Mouse (Mus musculus) heart, adult 11 months (tissue): Measurements from ENCODE around the gene Sart3.
A peak's percentile ranks its signal among the peaks of the same experiment; 100 is the strongest.
"Not testable (repeated sequence)": the region's sequence is repeated elsewhere in the genome, so short reads cannot be mapped to it uniquely, and the experiment has no call there.

Experiments used
- DNase-seq: peaks from one replicate; pipeline ENCODE4 v3.0.0; 2022

Sart3 gene

DNA sequence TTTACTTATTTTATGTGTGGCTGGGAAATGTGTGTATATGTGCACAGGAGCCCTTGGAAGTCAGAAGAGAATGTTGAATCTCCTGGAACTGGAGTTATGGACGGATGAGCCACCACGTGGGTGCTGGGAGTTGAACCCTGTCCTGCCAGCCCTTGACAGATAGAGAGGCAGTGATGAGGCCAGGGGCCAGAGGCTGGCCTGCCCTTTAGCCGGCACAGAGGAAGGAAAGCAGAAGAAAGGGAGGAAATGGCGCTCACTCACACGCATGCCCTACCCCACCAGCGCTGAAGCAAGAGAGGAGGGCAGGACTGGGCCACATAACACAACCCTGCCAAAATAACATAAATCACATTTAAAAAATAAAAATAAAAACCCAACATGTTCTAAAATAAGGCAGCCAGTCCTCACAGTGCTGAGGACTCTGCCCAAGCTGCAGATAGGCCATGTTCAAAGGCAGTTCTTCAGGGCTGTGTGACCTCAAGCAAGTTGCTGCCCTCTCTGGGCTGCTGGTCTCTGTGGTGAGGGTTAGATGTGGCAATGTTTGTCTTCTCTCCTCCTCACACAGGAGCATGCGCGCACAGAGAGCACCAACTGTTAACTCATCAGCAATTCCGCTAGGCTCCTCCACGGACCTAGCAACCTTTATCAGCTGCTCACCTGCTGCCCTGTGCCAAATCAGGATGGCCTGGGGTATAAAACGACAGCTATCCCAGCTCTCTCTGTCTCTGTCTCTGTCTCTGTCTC, 18.3 kb upstream of the Sart3 start:
- DNase-seq, result no peak

DNA sequence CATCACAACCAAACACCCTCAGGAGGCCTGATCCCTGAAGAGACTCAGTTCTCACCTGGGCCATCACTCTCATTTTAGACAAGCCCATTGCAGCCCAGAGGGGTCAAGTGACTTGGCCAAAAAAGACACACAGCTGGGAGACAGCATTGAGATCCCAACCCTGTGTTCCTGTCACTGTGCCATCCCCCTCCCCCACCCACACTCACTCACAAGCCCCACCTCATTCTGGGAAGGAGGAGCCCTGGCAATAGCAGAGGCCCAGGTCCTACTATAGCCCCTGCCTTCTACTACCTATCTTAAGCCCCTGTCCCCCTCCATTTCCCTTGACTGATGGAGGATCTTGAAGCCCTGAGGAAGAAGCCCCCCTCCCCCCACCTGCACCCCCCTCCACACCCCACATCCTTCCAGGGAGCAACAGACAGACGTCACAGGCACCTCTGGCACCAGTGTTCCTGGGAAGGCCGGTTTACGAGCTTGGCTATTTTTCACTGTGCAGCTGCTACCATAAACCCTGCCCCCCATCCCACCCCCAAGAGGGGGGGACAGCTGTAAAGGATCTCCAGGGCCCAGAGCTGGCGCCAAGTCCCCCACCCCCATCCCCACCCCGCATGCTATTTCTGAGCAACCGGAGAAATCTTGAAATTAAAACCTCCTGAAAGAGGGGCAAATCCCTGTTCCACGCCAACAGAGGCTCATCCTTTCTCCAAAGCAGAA, 16.9 kb upstream of the Sart3 start:
- no peak for DNase-seq

DNA sequence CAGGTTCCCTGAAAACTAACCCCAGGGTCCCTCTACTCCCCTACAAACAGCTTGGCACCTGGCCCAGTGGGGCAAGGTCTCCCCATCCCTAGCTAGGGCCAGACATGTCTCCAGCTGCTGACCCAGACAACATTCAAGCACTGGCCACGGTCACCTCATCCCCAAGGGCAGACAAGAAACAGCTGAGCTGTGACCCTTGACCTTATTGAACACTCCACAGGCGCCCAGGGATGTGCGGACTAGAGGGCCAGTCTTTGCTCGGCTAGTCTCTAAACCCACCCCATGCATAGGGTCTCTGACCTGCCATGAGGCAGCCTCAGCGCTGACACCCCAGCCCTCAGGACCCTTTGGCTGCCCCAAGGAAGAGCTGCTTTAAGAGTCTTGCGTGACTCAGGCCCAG, 16.3 kb upstream of the Sart3 start:
- no peak for DNase-seq

DNA sequence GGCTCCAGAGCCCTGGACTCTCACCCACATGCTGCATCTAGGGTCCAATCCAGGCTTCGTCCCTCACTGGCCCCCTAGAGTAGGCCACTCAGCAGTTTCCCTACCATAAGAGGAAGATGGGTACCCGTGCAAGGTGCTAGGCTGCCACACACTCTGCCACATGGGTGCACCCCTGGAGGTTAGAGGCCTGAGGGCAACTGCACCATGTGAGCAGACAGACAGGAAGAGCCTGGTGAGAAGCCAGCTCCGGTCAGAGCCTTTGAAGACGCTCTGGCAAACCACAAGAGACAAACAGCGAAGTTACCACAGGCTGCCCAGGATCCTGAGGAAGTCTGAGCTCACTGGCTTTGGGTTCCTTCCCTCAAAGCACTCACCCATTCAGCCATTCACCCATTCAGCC, 14.7 kb upstream of the Sart3 start:
- DNase-seq, result no peak

DNA sequence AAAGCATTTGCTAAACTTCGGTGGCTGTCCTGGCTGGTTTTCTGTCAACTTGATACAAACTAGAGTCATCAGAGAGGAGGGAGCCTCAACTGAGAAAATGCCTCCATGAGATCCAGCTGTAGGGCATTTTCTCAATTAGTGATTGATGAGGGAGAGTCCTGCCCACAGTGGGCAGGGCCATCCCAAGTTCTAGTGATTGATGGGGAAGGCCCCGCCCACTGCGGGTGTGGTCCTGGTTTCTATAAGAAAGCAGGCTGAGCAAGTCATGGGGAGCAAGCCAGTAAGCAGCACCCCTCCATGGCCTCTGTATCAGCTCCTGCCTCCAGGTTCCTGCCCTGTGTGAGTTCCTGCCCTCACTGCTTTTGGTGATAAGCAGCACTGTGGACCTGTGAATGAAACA, 11.8 kb upstream of the Sart3 start:
- DNase-seq, result peak; percentile 92

DNA sequence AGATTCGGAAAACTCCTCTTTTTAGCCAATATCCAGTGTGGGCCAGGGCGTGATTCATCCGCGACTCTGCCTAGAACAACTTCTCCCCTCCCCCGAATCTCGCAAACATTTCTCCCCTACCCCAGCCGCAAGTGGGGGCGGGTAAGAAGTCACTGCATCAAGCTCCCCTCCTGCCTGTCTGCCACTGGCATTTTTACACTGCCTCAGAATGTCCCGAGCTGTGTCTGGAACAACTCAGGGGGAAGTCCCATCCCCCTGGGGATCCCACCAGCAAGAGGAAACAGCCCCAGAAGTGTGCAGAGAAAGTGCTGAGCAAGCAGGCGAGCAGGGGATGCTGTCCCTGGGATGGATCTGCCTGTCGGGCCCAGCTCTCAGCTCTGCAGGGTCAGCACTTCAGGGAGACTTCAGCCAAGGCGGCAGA, 11.3 kb upstream of the Sart3 start:
- DNase-seq, result peak; percentile 98

DNA sequence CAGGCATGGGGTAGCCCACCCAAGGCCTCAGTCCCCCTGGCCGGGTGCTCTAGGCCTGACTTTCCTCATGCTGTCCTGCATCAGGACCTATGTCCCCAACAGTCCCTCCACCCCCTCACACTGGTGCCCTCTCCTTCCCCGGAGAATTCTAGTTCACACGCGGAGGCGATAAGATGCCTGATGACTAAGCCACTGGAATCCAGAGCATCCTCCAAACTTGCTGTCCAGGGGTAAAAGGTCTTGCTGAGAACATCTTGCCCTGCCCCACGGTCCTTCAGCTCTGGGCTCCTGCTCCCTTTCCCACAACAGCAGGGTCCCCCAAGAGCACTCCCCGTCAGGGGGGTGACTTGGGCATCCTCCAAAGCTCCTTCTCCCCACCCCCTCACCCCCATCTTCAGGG, 10.3 kb upstream of the Sart3 start:
- peak; percentile 94 for DNase-seq

DNA sequence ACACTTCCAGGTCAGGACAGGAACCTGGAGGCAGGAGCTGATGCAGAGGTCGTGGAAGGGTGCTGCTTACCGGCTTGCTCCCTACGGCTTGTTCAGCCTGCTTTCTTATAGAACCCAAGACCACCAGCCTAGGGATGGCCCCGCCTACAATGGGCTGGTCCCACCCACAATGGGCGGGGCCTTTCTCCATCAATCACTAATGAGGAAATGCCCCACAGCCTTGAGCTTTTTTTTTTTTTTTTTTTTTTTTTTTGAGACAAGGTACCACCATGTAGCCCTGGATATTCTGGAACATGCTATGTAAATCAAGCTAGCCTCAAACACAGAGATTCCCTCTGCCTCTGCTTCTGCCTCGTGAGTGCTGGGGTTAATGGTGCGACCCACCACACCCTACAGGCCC, 9.6 kb upstream of the Sart3 start:
- no peak for DNase-seq

DNA sequence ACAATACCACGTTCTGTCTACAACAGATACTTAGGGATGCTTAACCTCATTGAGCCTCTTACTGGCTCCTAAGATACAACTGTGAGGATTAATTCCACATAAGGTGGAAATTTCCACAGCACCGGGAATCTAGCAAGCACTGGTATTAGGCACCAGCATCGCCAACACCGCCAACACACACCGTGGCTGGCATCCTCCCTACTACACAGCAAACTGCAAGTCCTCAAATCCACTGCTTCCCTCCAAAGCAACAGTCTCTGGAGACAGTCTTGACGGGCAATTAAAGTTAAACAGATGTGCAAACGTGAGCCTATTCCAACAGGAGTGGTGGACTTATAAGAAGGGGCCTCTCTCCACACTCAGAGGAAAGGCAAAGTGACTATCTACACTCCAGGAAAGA, 8.9 kb upstream of the Sart3 start:
- DNase-seq, result no peak

DNA sequence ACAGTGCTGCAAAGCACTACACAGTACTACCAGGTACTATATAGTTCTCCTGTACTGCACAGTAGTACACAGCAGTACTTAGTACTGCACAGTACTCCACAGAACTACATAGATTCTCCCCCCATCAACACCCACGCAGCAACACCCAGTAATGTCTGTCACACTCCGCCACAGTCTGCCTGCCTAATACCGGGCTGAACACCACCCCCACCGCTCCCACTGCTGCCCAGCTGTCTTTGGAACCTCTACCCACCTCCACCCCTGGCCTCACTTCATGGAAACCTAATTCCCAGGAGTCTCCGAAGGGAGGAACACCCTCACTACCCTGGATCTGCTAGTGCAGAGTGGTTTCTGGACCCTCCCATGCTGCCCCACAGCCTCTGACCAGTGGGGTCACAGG, 8.5 kb upstream of the Sart3 start:
- no peak for DNase-seq

DNA sequence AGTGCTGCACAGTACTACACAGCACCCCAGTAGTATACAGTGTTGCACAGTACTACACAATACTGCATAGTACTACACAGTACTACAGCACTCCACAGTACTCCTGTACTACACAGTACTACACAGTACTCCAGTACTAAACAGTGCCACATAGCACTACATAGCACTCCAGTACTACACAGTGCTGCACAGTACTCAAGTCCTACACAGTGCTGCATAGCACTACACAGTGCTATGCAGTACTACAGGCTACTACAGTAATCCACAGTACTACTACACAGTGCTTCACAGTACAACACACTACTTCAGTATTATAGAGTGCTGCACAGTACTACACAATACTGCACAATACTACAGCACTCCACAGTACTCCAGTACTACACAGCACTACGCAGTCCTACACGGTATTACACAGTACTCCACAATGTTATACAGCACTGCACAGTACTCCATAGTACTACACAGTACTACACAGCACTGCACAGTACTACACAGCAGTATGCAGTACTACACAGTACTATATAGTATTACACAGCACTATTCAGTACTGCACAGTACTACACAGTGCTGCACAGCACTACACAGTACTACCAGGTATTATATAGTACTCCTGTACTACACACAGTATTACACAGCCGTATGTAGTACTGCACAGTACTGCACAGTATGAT, 7.9 kb upstream of the Sart3 start:
- no peak for DNase-seq

DNA sequence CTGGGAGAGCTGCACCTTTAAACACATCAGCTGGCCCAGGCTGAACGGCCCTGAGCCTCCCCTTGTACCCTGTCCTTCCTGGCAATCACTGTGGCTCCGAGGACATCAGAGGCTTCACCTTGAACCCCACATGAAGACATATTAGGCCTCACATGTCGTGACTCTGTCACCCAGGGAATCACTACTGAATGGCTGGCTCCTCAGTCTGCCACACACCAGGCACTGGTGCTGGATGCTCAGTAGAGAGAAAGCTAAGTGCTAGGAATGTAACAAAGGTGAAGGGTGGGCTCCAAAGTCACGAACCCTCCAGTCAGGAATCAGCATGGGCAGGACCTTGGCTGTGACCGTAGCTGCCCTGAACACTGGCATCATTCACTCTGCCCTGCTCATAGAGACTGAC, 7.3 kb upstream of the Sart3 start:
- DNase-seq, result no peak

DNA sequence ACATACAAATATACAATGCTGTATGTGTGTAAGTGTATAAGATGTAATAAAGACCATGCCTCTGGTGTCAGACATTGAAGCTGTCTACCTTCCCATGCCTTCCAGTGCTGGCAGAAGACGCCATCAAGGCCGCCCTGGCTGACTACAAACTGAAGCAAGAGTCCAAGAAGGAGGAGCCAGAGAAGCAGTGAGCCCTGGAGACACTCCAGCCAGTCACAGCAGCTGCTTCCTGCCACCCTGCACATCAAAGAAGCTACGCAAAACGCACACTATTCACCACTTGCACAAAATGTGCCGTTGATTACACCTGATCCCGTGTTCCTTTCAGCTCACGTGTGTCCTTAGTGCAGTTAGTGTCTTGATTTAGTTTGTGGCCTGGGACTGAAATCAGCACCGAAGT, 5.4 kb upstream of the Sart3 start:
- DNase-seq, result not testable (repeated sequence)

DNA sequence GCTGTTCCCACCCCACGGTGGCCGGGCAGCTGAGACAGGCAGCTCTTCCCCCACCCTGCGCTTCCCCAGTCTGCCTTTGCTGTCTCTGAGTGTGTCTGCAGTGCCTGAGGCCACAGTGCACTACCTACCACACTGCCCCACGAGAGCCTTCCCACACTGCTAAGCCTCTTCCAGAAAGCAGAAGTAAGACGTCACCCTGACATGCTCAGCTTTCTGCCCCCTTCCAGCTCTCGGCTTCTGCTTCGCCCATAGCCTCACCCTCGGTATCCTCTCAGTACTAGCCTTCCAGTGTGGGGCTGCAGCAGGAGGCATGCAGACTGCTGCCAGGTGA, 4.6 kb upstream of the Sart3 start:
- peak; percentile 97 for DNase-seq

DNA sequence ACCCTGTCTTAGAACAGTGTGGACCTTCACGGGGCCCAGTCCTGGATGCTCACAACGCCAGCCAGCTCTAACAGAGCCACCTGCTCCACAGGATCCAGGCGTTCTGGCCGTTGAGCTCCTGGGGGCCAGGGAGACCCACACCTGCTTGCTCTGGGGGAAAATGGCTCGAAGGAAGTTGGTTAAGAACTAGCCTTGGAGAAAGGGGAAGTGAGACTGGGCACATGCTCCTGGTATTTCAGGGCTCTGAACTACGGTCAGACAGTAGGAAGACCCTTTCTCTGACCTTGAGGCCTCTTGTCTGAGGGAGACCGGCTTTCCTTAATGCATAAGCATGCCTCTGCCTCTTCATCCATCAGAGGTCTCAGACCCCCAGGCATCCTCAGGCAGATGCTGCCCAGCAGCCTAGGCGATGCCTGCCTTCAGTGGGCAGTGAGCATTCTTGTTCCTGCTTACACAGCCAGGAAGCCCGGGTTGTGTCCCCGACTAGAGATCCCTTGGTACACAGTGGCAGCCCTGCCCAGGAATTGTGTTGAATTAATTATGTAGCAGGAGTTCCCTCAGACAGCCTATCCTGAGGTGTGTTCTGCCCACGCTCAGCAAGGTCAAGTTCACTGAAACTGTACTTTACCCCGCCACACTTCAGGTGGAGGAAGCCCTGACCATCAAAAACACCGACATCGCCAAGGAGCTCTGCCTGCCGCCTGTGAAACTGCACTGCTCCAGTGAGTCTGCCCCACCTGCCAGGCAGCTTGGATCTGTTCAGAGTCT, 4.0 kb upstream of the Sart3 start:
- peak; percentile 95 for DNase-seq

DNA sequence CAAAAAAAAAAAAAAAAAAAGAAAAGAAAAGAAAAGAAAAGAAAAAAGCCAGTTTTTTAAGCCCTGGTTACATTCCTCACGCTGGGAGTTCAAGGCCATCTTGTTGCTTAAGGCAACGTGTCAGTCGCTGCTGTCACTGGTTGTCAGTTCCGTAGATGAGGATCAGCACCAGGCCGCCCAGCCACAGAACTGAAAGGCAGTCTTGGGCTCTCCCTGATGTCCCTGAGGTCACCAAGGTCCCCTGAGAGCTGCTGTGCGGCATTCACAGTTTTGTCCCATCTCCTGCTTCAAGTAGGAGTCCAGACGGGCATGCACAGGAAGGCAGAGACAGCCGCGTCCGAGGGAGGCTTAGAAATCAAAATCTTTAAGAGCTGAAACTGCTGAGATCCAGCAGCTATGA, 3.3 kb upstream of the Sart3 start:
- DNase-seq, result no peak

DNA sequence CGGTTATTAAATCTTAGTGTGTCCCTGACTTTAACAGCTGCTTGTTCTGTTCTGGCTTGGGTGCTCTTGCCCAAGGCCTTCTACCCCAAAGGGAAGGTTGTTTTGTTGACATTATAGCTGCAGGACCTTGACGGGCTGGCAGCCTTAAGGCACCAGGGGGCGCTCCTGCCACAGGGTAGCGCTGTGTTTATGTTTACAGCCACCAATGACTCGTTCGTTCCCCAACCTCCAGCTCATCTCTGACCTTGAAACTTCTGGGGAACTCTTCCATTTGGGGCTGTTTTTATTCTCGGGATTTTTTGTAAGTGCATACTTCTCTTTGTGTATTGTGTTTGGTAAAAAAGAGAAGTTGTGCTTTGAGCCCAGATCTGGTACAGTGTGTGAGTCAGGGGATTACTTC, 1.4 kb upstream of the Sart3 start:
- peak; percentile 97 for DNase-seq

DNA sequence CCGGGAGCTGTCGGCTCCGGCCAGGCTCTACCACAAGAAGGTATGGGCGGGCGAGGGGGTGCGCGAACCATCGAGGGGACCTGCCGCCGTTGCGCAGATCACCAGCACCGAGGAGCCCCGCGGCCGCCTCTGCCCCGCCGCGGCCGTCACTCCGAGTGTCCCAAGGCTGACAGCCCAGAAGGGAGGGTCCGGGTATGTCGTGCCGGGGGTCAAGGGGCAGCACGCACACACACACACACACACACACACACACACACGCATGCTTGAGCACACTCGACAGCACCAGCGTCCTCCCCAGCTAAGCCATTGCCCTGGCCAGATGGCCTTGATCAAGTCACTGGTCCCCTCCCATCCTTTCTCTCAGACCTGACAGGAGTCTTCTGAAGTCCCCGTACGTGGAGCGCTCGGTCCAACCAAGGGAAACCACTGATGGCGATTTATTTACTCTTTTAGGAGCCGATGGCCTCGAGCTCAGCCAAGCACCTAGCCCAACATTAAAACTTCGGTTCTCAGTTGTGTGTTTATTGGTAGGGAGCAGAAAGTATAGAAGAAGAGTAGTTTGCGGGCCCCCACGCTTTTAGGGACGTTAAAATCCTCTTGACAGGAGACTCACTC, 702 bp upstream of the Sart3 start:
- no peak for DNase-seq

DNA sequence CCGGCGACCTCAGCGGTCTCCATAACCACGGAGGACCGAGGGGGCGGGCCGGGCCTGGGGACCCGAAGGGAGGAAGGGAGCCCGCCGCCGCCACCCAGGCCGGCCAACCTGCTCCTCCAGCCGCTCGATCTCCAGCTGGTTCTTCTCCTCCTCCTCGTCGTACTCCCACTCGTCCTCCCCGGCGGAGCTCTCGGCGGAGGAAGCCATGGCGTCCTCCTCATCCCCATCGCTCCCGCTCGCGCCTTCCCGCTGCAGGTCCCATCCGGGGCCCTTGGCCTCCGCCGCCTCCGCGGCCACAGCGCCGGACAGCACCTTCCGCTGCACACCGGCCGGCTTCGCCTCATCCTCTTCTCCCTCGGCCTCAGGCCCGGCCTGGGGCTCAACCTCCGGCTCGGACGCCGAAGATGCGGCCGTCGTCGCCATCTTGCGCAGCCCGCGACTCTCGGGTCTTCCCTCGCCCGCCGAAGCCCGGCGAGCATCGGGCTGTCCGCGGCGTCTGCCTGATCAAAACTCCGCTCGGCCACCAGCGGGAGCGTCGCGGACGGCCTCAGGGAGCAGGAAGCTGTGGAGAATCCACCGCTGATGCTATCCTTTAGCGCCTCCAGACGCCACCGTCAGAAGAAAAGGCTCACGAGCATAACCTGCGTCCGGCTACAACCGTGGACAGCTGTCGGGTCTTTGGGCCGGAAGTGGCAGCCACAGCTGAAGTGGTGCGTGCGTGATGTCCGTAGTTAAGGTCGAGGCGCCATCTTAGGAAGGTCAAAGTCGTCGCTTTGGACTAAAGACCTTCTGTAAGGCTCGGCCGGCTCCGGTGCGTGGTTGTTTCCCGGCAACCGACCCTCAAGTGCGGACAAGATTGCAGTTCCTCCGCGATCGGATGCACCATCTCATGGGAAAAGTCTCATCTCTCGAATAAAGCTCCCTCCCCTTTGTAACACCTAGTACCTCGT, 822 bp downstream of the Sart3 start:
- DNase-seq, result peak; percentile 98

DNA sequence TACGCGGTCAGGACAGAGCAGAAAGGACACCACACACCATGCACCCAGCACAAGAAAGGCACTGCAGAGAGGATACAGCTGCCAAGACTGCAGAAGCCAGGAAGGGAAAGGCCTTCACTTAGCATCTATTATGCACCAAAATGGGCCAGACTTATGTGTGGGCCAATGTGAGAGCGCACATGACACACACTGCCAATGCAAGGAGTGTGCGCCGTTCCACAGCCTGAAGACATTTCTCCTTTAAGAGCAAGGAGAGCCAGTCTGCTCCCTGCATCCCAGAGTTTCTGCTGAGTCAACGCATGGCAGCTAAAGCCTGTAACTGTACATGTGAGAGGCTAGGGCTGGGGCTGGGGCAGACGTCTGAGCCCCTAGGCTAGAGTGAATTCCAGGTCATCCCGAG, 3.5 kb downstream of the Sart3 start:
- no peak for DNase-seq

DNA sequence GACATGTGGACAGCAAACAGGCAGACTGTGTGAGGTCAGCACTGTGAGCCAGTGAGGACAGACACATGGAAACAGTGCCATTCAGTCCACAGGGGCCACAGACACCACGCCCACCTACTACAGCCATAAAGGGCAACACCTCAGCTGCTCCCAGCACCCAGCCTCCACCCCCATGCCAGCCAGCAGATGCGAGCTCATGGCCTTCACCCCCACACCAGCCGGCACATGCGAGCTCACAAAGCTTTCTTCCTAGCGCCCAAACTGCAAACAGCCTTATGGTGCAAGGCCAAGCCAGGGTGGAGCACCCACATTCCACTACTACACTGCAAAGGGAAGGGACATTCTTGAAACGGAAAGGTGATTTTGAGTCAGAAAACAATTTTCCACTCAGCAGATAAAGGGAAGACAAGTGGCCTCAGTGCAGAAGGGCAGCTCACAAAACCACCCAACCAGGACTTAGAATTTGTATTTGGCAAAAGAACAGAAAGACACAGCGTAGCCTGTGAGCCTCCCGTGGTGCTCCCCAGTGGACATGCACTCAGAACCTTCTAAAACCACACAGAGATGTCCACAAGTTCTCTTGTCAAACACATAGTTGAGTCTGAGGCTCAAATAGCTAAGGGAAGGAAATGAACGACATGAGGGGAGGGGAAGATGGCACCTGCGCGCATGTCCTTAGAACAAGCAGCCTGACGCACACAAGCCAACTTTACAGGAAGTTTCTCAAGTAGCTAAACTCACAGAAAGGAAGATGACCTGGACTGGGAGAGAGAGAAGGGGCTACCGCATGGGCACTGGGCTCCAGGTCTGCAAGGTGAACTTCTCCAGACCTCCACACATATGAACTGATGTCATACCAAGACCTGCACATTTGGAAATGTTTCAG, 6.4 kb downstream of the Sart3 start:
- DNase-seq, result no peak
